Mouse (Mus musculus) intestine, postnatal 0 days (tissue): ENCODE results near the gene Mrps6. TPM values are rescaled to one million over a fixed set of nuclear protein-coding genes. Genes with fewer than 3 reads are reported as not detected.

Experiments used
- ATAC-seq: fragments of 200-750 bp; cut with Nextera tagmentation; 2 replicates; pipeline ENCODE4 v1.8.0; 2017; ENCODE audit warnings: mild to moderate bottlenecking, moderate TSS enrichment, moderate library complexity
- H3K27ac ChIP-seq: fragments of 300-500 bp; sonication (generic); 2 replicates; pipeline ENCODE4 v1.5.1; 2014; ENCODE audit warnings: mild to moderate bottlenecking, low read depth, low read length, moderate library complexity
- H3K27me3 ChIP-seq: fragments of 300-500 bp; sonication (generic); replicated peaks from 2 replicates; pipeline ENCODE4 v1.6.1; 2014; ENCODE audit warnings: low read length, mixed read lengths; ENCODE audit not compliant: control insufficient read depth, insufficient read depth
- H3K36me3 ChIP-seq: fragments of 300-500 bp; sonication (generic); 2 replicates; pipeline ENCODE4 v1.6.1; 2014; ENCODE audit warnings: mild to moderate bottlenecking, moderate library complexity; ENCODE audit not compliant: control insufficient read depth, insufficient read depth
- H3K4me1 ChIP-seq: fragments of 300-500 bp; sonication (generic); replicated peaks from 2 replicates; pipeline ENCODE4 v1.6.1; 2014; ENCODE audit warnings: antibody characterized with exemption, low read length, mixed read lengths; ENCODE audit not compliant: control insufficient read depth, insufficient read depth
- H3K4me2 ChIP-seq: fragments of 300-500 bp; sonication (generic); replicated peaks from 2 replicates; pipeline ENCODE4 v1.6.1; 2014; ENCODE audit warnings: low read depth, mild to moderate bottlenecking, moderate library complexity
- H3K4me3 ChIP-seq: fragments of 300-500 bp; sonication (generic); 2 replicates; pipeline ENCODE4 v1.5.1; 2014; ENCODE audit warnings: low read depth, low read length
- H3K9ac ChIP-seq: fragments of 300-500 bp; sonication (generic); 2 replicates; pipeline ENCODE4 v1.6.1; 2014; ENCODE audit warnings: mild to moderate bottlenecking, low read depth, low read length
- H3K9me3 ChIP-seq: fragments of 300-500 bp; sonication (generic); 2 replicates; pipeline ENCODE4 v1.6.1; 2016; ENCODE audit warnings: mixed run types; ENCODE audit not compliant: control insufficient read depth
- CTCF ChIP-seq: sonication (generic); IDR thresholded peaks from 2 replicates; pipeline ENCODE4 v1.5.1; 2016; ENCODE audit warnings: low read depth, mild to moderate bottlenecking, control low read depth, antibody characterized with exemption, moderate library complexity
- WGBS: fragments of 180-500 bp; shearing (Covaris S2); extraction: QIAGEN DNeasy Blood & Tissue Kit; methylation state at CpG from one replicate; pipeline ENCODE4 v1.1.7; 2014; 5-methylcytosine and 5-hydroxymethylcytosine counted together
- polyA plus RNA-seq: library from polyadenylated mRNA; unstranded; fragments of >200 nt; fragmentation: Nextera tagmentation; extraction: Ambion mirVana; gene quantifications from 2 replicates; pipeline ENCODE4 v1.2.1, GENCODE M21; 2015

Mrps6 gene
- polyA plus RNA-seq, 1 experiment from 2014 or later, result 76.6 TPM

GRCm38 (mm10) chr16:92136275-92136674 is 78.2 kb downstream of the Mrps6 start:
- Histone ChIP-seq H3K27me3 (no peaks in the 10 kb centered on the region), H3K9ac (no peak overlapping the region), H3K4me2 (no peak overlapping the region), H3K9me3 (no peaks in the 10 kb centered on the region), H3K36me3 (no peaks in the 10 kb centered on the region), H3K4me1 (no peaks in the 10 kb centered on the region), H3K27ac (no peak overlapping the region), H3K4me3 (no peak overlapping the region)
- no peak for ATAC-seq
- WGBS, result 93% methylated on average over 15 of the region's 15 CpGs
- peak; percentile 31; the same call in 1 of the 2 replicates for TF ChIP-seq CTCF

GRCm38 (mm10) chr16:92139386-92140261 is 81.6 kb downstream of the Mrps6 start:
- ATAC-seq, result no peak
- H3K9me3 ChIP-seq, result no peaks in the 10 kb centered on the region

GRCm38 (mm10) chr16:92140328-92140727 is 82.3 kb downstream of the Mrps6 start:
- H3K27ac ChIP-seq, result no peak overlapping the region
- no peak for TF ChIP-seq CTCF
- no peak overlapping the region for H3K4me2 ChIP-seq
- ATAC-seq, result no peak
- H3K9ac ChIP-seq, result no peak overlapping the region
- no peaks in the 10 kb centered on the region for H3K9me3 ChIP-seq
- no peaks in the 10 kb centered on the region for H3K36me3 ChIP-seq
- H3K27me3 ChIP-seq, result no peaks in the 10 kb centered on the region
- 73% methylated on average over 9 of the region's 9 CpGs for WGBS
- no peak overlapping the region for H3K4me3 ChIP-seq
- H3K4me1 ChIP-seq, result no peaks in the 10 kb centered on the region

More at GRCm38 (mm10) chr16:92139386-92140261, 81.6 kb downstream of the Mrps6 start:
- no peaks in the 10 kb centered on the region for H3K27me3 ChIP-seq
- H3K27ac ChIP-seq, result no peak overlapping the region
- no peak overlapping the region for H3K4me2 ChIP-seq
- H3K36me3 ChIP-seq, result no peaks in the 10 kb centered on the region
- no peaks in the 10 kb centered on the region for H3K4me1 ChIP-seq
- no peak overlapping the region for H3K4me3 ChIP-seq
- H3K9ac ChIP-seq, result no peak overlapping the region
- 77% methylated on average over 15 of the region's 15 CpGs for WGBS
- no peak for TF ChIP-seq CTCF

- ATAC-seq, result no peak
Measured at GRCm38 (mm10) chr16:92141021-92141420, 83.0 kb downstream of the Mrps6 start.

GRCm38 (mm10) chr16:92142426-92143012 is 84.4 kb downstream of the Mrps6 start:
- H3K4me2 ChIP-seq, result no peak overlapping the region
- no peak overlapping the region for H3K27ac ChIP-seq
- no peaks in the 10 kb centered on the region for H3K4me1 ChIP-seq
- H3K9me3 ChIP-seq, result no peaks in the 10 kb centered on the region
- no peaks in the 10 kb centered on the region for H3K27me3 ChIP-seq
- H3K36me3 ChIP-seq, result no peaks in the 10 kb centered on the region
- ATAC-seq, result no peak
- TF ChIP-seq CTCF, result no peak
- no peak overlapping the region for H3K4me3 ChIP-seq
- H3K9ac ChIP-seq, result no peak overlapping the region
- WGBS, result 76% methylated on average over 9 of the region's 9 CpGs

More at GRCm38 (mm10) chr16:92141021-92141420, 83.0 kb downstream of the Mrps6 start:
- Histone ChIP-seq H3K4me2 (no peak overlapping the region), H3K36me3 (no peaks in the 10 kb centered on the region), H3K9me3 (no peaks in the 10 kb centered on the region), H3K4me1 (no peaks in the 10 kb centered on the region), H3K27ac (no peak overlapping the region), H3K27me3 (no peaks in the 10 kb centered on the region), H3K9ac (no peak overlapping the region), H3K4me3 (no peak overlapping the region)
- no peak for TF ChIP-seq CTCF
- WGBS, result 98% methylated on average over 12 of the region's 12 CpGs

- no peak for TF ChIP-seq CTCF
- no peaks in the 10 kb centered on the region for H3K9me3 ChIP-seq
- no peak for ATAC-seq
- H3K4me2 ChIP-seq, result no peak overlapping the region
- no peaks in the 10 kb centered on the region for H3K36me3 ChIP-seq
- no peak overlapping the region for H3K27ac ChIP-seq
- 69% methylated on average over 12 of the region's 12 CpGs for WGBS
- no peak overlapping the region for H3K4me3 ChIP-seq
- H3K27me3 ChIP-seq, result no peaks in the 10 kb centered on the region
- no peaks in the 10 kb centered on the region for H3K4me1 ChIP-seq
- H3K9ac ChIP-seq, result no peak overlapping the region
Measured at GRCm38 (mm10) chr16:92147631-92148366, 89.7 kb downstream of the Mrps6 start.
